Mouse (Mus musculus): Measurements from ENCODE around the gene Etv6. TPM values are rescaled to one million over a fixed set of nuclear protein-coding genes. Genes with fewer than 3 reads are reported as not detected.
A peak's percentile ranks its signal among the peaks of the same experiment; 100 is the strongest.

Etv6 gene
- polyA plus RNA-seq, 1 experiment, result 13.5 TPM

GRCm38 (mm10) chr6:134032451-134032850 is 3.0 kb upstream of the Etv6 start:
- peak; percentile 27 for DNase-seq (ENCODE audit: low read depth)
- TF ChIP-seq CTCF (IDR thresholded peaks at IDR 0.05; ENCODE audit: borderline replicate concordance, extremely low read depth, insufficient read depth, insufficient read length) (no peak), POLR2A (IDR thresholded peaks at IDR 0.05; ENCODE audit: borderline replicate concordance, extremely low read depth, insufficient read depth, insufficient read length, poor library complexity, severe bottlenecking) (no peak)

GRCm38 (mm10) chr6:134034436-134034835 is 1.1 kb upstream of the Etv6 start:
- TF ChIP-seq CTCF (IDR thresholded peaks at IDR 0.05; ENCODE audit: borderline replicate concordance, extremely low read depth, insufficient read depth, insufficient read length) (no peak), POLR2A (IDR thresholded peaks at IDR 0.05; ENCODE audit: borderline replicate concordance, extremely low read depth, insufficient read depth, insufficient read length, poor library complexity, severe bottlenecking) (no peak)
- no peak for DNase-seq (ENCODE audit: low read depth)

- DNase-seq (ENCODE audit: low read depth), result peak; percentile 95
- TF ChIP-seq CTCF (IDR thresholded peaks at IDR 0.05; ENCODE audit: borderline replicate concordance, extremely low read depth, insufficient read depth, insufficient read length) (no peak), POLR2A (IDR thresholded peaks at IDR 0.05; ENCODE audit: borderline replicate concordance, extremely low read depth, insufficient read depth, insufficient read length, poor library complexity, severe bottlenecking) (peak; percentile 79; the same call in 1 of the 2 replicates)
Measured at GRCm38 (mm10) chr6:134034904-134035489, 503 bp upstream of the Etv6 start.

- TF ChIP-seq POLR2A (IDR thresholded peaks at IDR 0.05; ENCODE audit: borderline replicate concordance, extremely low read depth, insufficient read depth, insufficient read length, poor library complexity, severe bottlenecking), result no peak
- TF ChIP-seq CTCF (IDR thresholded peaks at IDR 0.05; ENCODE audit: borderline replicate concordance, extremely low read depth, insufficient read depth, insufficient read length), result no peak
Measured at GRCm38 (mm10) chr6:134036491-134036911, 1.0 kb downstream of the Etv6 start.

DNA sequence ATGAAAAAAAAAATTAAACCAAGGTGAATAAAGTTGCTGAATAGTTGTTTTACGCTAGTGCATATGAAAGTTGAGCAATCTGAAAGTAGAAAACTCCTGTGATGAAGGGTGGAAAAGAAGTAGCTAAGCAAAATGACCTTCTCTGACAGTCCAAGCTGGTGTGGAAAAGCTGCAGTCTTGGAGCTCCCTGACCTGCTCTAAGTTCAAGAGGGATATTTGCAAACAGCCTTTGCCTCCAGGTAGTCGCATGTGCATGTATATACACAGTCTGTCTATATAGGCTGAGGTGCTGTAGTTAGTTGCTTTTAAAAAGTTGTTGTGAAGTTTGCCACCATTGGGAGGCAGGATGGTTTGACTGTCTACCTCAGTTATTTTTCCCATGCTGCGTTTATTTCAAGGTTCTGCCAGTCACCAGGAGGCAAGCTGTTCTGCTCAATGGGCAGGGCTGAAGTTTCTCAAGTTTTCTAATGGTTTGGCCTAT is 1.5 kb downstream of the Etv6 start:
- TF ChIP-seq POLR2A (IDR thresholded peaks at IDR 0.05; ENCODE audit: borderline replicate concordance, extremely low read depth, insufficient read depth, insufficient read length, poor library complexity, severe bottlenecking) (no peak), CTCF (IDR thresholded peaks at IDR 0.05; ENCODE audit: borderline replicate concordance, extremely low read depth, insufficient read depth, insufficient read length) (no peak)
- DNase-seq (ENCODE audit: low read depth), result peak; percentile 37

More at GRCm38 (mm10) chr6:134036491-134036911, 1.0 kb downstream of the Etv6 start:
- peak; percentile 35 for DNase-seq (ENCODE audit: low read depth)

GRCm38 (mm10) chr6:134037960-134038359 is 2.5 kb downstream of the Etv6 start:
- peak; percentile 41 for DNase-seq (ENCODE audit: low read depth)
- TF ChIP-seq POLR2A (IDR thresholded peaks at IDR 0.05; ENCODE audit: borderline replicate concordance, extremely low read depth, insufficient read depth, insufficient read length, poor library complexity, severe bottlenecking) (no peak), CTCF (IDR thresholded peaks at IDR 0.05; ENCODE audit: borderline replicate concordance, extremely low read depth, insufficient read depth, insufficient read length) (no peak; the same call in 1 of the 2 replicates)

DNA sequence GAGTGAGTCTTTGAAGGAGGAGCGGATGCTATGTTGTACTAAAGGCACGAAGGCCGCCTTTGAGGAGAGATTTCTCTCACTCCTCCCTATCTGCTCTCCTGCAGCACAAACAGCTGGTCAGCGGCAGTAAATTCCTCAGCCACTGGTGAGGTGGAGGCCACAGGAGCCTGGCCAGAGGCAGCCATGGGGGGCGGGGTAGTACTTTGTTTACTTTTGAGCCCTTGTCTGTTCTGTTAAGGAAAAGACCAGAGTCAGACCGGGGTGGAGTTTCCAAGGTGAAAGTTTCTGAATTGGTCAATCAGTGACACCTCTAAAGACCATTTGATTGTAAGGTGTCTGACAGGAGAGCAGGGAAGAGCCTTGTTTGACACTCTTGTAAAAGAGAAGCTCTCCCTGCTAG is 3.4 kb downstream of the Etv6 start:
- no peak for TF ChIP-seq POLR2A (IDR thresholded peaks at IDR 0.05; ENCODE audit: borderline replicate concordance, extremely low read depth, insufficient read depth, insufficient read length, poor library complexity, severe bottlenecking)
- no peak for TF ChIP-seq CTCF (IDR thresholded peaks at IDR 0.05; ENCODE audit: borderline replicate concordance, extremely low read depth, insufficient read depth, insufficient read length)
- no peak for DNase-seq (ENCODE audit: low read depth)

DNA sequence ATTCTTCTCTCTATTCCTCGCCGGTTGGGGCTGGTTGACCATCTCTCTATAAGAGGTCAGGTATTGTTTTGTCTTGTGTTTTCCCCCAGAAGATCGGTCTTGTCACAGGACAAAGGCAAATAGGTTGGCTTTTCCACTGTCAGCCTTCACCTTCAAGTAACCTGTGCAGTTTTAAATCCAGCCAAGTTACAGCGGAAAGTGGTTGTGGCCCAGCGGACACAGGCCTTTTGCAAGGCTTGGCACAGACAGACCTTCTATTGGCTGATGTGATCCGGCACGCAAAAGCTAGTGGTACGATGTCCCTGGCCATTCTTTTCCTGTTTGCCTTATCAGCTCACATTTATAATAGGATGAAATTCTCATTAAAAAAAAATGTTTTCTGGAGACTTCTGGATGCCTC is 3.9 kb downstream of the Etv6 start:
- DNase-seq (ENCODE audit: low read depth), result no peak
- TF ChIP-seq POLR2A (IDR thresholded peaks at IDR 0.05; ENCODE audit: borderline replicate concordance, extremely low read depth, insufficient read depth, insufficient read length, poor library complexity, severe bottlenecking) (no peak), CTCF (IDR thresholded peaks at IDR 0.05; ENCODE audit: borderline replicate concordance, extremely low read depth, insufficient read depth, insufficient read length) (no peak)

DNA sequence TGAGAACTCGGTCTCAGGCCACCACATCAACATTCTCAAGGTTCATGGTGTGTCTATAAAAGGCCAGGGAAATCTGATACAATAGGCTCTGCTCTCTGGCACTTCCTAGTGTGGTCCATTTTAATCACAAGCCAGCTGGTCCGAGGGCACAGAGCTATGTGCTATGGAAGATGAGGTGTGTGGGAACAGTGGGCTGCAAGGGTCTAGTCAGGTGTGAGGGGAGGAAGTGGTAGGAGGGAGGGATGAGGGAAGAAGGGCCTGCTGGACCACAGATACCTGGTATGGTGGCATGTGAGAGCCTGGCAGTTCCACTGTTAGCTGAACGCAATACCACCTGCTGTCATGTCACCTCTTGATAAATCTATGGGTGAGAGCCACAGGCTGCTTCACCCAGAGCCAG is 4.8 kb downstream of the Etv6 start:
- DNase-seq (ENCODE audit: low read depth), result no peak
- TF ChIP-seq POLR2A (IDR thresholded peaks at IDR 0.05; ENCODE audit: borderline replicate concordance, extremely low read depth, insufficient read depth, insufficient read length, poor library complexity, severe bottlenecking) (no peak), CTCF (IDR thresholded peaks at IDR 0.05; ENCODE audit: borderline replicate concordance, extremely low read depth, insufficient read depth, insufficient read length) (no peak)

GRCm38 (mm10) chr6:134041286-134041685 is 5.8 kb downstream of the Etv6 start:
- no peak for DNase-seq (ENCODE audit: low read depth)

DNA sequence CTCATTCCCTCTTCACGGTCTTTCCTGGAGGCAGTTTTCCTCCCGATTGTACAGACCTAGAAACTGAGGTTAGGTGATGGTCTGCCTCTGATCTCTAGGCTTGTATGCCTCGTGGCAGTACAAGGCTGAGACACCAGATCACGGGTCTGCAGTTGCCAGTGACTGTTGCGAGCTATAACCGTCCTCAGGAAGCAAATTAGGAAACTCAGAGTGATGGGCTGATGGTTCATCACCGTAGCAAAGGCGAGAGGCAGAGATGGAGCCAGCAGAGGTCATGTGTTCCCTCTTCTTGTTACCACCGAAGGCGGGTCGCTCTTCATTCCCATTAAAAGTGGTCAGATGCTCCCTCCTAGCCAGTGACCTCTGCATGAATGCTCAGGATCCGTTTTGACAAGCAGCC is 6.4 kb downstream of the Etv6 start:
- no peak for DNase-seq (ENCODE audit: low read depth)

More at GRCm38 (mm10) chr6:134041286-134041685, 5.8 kb downstream of the Etv6 start:
- TF ChIP-seq CTCF (IDR thresholded peaks at IDR 0.05; ENCODE audit: borderline replicate concordance, extremely low read depth, insufficient read depth, insufficient read length), result no peak
- TF ChIP-seq POLR2A (IDR thresholded peaks at IDR 0.05; ENCODE audit: borderline replicate concordance, extremely low read depth, insufficient read depth, insufficient read length, poor library complexity, severe bottlenecking), result no peak

GRCm38 (mm10) chr6:134043545-134043944 is 8.0 kb downstream of the Etv6 start:
- no peak for DNase-seq (ENCODE audit: low read depth)
- TF ChIP-seq POLR2A (IDR thresholded peaks at IDR 0.05; ENCODE audit: borderline replicate concordance, extremely low read depth, insufficient read depth, insufficient read length, poor library complexity, severe bottlenecking) (no peak), CTCF (IDR thresholded peaks at IDR 0.05; ENCODE audit: borderline replicate concordance, extremely low read depth, insufficient read depth, insufficient read length) (no peak)

More for the DNA sequence above, 6.4 kb downstream of the Etv6 start:
- TF ChIP-seq CTCF (IDR thresholded peaks at IDR 0.05; ENCODE audit: borderline replicate concordance, extremely low read depth, insufficient read depth, insufficient read length) (no peak), POLR2A (IDR thresholded peaks at IDR 0.05; ENCODE audit: borderline replicate concordance, extremely low read depth, insufficient read depth, insufficient read length, poor library complexity, severe bottlenecking) (no peak)
